Mouse (Mus musculus): ENCODE measurements around the gene 4933400A11Rik.

The 4933400A11Rik gene

GRCm38 (mm10) chrX:169779535-169779934 is at the start of gene 4933400A11Rik:
4933400A11Rik (minus strand) TSS chrX:169779635.
- DNase-seq (ENCODE audit: low spot score in 2 of 2) = no peak

DNA sequence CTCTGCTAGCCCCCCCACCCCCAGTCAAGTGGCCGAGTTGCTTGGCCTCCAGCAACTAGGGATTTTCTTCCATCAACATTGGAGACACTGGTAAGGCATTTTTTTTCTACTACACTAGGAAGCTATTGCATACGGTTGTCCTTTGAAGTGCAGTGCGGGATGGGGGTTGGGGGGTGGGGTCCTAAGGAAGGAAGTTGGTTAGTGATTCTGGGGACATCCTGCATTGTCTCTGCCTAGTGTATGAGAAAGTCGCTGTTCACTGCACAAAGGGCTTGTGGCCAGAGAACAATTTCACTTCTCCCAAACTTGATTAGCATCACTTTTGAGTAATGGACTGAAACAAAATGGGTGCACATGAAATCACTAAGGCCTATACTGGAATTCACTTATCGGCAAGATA is 48.7 kb upstream of the 4933400A11Rik start:
- DNase-seq (ENCODE audit: low spot score in 2 of 2) = no peak

DNA sequence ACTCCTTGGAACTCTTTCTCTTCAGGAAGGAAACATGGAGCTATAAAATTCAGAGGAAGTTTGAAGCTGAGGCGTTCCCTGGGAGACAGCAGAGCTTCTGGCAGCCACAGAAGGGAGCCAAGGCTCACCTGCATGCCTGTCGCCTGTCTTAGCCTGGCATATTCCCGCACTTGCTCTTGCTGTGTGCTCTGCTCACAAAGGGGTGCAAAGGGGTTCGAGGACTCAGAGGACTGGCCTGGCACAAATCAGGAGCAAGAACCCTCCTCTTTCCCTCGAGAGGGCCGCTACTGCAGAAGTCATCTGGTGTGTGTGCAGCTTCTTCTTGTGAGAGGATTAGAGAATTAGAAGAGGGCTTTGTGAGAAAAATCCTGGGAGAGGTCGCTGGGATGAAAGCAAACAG is 48.3 kb upstream of the 4933400A11Rik start:
- DNase-seq (ENCODE audit: low spot score in 2 of 2) = no peak

- DNase-seq (ENCODE audit: low spot score in 2 of 2) = peak in 1 of 2 experiments; percentile 14
Measured at GRCm38 (mm10) chrX:169826947-169827346, 47.5 kb upstream of the 4933400A11Rik start.

- DNase-seq (ENCODE audit: low spot score in 2 of 2) = no peak
Measured at GRCm38 (mm10) chrX:169813673-169814072, 34.2 kb upstream of the 4933400A11Rik start.

- DNase-seq (ENCODE audit: low spot score in 2 of 2) = no peak
Measured at GRCm38 (mm10) chrX:169811783-169812182, 32.3 kb upstream of the 4933400A11Rik start.

GRCm38 (mm10) chrX:169811318-169811717 is 31.9 kb upstream of the 4933400A11Rik start:
- no peak for DNase-seq (ENCODE audit: low spot score in 2 of 2)

DNA sequence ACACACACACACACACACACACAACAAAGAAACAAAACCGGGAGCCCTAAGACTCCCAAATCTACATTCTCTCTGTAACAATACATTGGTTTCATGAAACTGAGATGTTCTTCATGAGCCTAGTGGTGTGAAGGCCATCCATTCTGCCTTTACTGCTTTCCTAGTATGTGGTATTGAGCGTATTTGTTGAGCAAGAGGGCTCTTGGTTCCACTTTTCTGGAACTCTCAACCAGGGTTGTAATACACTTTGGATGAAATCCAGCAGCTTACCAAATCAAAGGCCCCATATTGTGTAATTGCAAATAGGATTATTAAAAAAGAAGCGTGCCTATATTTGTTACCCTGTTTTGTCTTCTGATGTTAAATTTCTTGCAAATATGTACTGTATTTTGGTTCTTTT is 28.3 kb upstream of the 4933400A11Rik start:
- DNase-seq (ENCODE audit: low spot score in 2 of 2) = no peak

DNA sequence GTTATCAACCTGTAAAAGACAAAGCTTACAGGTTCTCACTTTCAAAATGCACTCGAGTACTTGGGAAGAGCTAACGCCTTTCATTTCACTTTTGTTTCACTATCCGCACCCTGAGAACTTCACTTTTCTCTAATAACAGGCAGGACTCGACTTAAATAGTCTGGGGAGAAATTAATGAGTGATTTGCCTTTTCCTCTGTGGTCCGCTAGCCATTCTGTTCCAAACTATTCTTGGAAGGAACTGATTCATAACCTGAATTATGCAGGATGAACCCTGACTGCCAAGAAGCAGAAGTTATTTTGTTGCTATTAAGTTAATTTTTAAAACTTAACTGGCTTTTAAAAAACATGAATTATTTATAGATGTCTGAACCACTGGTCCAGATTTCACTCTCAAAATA is 26.4 kb upstream of the 4933400A11Rik start:
- DNase-seq (ENCODE audit: low spot score in 2 of 2) = no peak

DNA sequence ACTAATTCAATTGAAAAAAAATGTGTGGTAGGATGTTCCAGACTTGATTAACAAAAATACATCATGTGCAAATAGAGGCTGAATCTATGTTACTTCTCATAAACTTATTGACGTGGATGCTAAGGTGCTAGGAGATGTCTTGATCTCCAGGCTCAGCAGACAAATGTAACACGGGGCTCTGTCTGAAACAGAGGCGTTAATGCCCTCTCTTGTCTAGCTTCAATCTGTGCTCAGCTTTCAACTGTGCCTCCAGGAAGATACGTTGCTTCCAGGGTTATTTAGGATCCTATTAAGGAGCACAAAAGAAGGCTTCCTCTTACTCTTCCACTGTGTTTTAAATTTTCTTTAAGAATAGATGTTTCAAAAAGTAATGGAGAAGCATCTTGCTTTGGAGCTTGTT is 20.8 kb upstream of the 4933400A11Rik start:
- no peak for DNase-seq (ENCODE audit: low spot score in 2 of 2)

- DNase-seq (ENCODE audit: low spot score in 2 of 2) = no peak
Measured at GRCm38 (mm10) chrX:169798987-169799680, 19.7 kb upstream of the 4933400A11Rik start.

DNA sequence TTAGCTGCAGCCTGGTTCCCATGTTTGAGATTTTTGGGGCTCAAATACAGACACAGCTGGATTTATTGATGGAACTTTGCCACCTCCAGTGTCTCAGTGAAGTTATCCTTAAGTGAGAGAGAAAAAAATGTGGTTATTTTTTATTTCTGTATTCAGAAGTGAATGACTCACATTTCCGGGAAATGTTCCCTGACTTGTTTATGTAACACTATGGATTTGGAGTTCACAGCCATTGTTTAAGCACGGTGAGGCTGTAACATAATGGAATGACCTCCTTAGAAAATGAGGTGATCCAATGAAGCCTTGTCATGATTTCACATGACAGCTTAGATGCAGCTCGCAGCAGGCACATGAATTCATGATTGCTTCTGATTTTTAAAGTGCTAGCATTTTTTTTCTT is 17.7 kb upstream of the 4933400A11Rik start:
- no peak for DNase-seq (ENCODE audit: low spot score in 2 of 2)

DNA sequence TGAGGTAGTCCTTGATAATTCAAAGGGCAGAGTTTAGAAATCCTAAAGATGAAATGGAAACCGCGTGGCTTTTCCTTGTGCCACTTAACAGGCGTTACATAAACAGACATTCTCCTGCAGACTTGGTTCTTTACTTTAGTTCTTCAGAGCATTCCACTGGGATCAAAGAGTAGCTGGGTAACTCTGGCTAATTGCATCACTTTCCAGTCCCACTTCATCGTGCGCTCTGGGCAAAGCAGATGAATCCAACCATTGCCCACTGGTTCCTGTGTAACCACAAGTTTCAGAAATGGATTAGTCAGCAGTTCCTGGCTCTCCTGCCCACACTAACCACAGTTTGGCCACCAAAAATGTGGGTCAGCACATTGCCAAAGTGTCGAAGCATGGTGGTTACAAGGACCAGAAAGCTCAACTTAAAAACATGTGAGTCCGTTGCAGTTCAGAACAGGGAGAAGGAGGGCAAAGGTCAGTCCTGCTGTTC is 15.4 kb upstream of the 4933400A11Rik start:
- DNase-seq (ENCODE audit: low spot score in 2 of 2) = no peak

DNA sequence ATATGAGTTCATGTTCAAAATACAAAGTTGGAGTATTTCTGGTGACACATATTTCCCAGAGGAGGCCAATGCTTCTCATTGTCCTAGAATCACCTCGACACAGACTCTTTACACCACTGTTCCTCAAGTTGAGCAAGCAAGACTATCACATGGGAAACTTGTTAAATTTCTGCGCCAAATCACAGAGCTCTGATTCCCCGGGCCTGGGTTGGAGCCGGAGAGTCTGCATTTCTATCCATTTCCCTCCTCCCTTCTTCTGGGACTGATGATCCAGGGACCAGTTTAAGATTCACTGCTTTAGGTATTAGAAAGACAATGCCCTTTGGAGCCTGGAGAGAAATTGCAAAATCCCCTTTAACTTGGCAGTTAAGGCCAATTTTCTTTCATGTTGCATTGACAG is 15.0 kb upstream of the 4933400A11Rik start:
- DNase-seq (ENCODE audit: low spot score in 2 of 2) = no peak

- DNase-seq (ENCODE audit: low spot score in 2 of 2) = no peak
Measured at GRCm38 (mm10) chrX:169792879-169793278, 13.4 kb upstream of the 4933400A11Rik start.

DNA sequence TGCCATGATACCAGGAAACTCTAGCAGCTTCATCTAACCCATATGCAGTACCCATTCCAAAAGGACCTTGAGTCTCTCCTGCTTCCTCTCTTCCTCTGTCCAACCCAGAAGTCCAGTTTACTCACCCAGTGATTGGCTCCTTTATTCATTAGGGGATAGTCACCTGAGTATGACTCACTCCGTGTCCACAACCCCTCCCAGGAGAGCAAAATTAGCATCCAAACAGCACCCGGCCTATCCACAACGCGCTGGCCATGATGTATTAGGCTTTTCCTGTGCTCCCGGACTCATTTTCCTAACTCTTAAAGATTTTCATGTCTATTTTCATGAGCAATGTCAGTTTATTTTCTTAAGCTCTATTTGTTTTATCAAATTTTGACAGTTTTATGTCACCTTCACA is 10.3 kb upstream of the 4933400A11Rik start:
- no peak for DNase-seq (ENCODE audit: low spot score in 2 of 2)

DNA sequence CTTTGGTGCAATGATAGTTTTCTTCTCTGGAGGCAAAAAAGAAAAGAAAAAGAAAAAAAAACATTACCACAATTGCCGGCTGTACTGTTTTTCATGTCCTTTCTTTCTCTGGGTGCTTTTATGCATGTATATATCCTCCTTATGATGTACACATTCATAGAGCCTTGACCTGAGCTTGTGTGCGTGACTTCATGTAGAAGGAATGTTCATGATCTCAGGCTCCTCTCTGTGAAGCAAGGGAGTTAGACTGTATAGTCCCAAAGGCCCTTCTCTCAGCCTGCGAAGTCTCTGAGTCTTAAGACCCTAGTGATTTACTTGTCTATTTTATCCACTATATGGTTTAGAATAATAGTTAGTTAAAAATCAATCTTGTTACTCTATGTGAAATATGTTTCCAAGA is 21.4 kb downstream of the 4933400A11Rik start:
- DNase-seq (ENCODE audit: low spot score in 2 of 2) = no peak

GRCm38 (mm10) chrX:169735387-169735969 is 44.0 kb downstream of the 4933400A11Rik start:
- no peak for DNase-seq (ENCODE audit: low spot score in 2 of 2)

All from right cerebral cortex, postnatal 36 days (tissue).